Mouse (Mus musculus): ENCODE results near the gene Wdtc1.

DNA sequence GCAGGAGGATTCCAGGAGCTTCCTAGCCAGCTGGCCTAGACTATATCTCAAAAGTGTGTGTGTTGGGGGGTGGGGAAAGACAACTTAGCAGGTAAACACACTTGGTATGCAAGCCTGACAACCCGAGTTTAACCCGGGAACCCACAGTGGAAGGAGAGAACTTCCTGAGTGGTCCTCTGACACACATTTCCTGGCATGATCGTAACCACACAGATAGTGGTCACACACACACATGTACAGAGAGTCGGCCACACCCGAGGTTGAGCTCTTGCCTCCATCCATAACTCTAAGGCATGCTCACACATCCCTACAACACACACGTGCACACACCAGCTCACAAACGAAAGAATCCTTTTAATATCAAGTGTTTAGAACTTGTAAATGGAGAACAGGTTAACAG lies 25.2 kb downstream of the Wdtc1 start:
- TF ChIP-seq GATA1 (IDR thresholded peaks at IDR 0.05; ENCODE audit: borderline replicate concordance, low read length) (no peak), CTCF (IDR thresholded peaks at IDR 0.05; ENCODE audit: low read depth, low read length) (no peak), POLR2AphosphoS5 (IDR thresholded peaks at IDR 0.05; ENCODE audit: insufficient replicate concordance, low read depth, low read length) (no peak), GATA2 (IDR thresholded peaks at IDR 0.05; ENCODE audit: borderline replicate concordance, low read depth, low read length) (no peak), TAL1 (conservative IDR thresholded peaks at IDR 0.05; ENCODE audit: low read depth, low read length) (no peak)

Measured in G1E (cell line).